Mouse (Mus musculus) lung, adult 18-20 months (tissue): ENCODE data around the gene Colec11.

Source experiments
- DNase-seq, 2 experiments: peaks; one replicate each; pipeline ENCODE4 v3.0.0; 2022; ENCODE audit warnings: mixed read lengths in 2 of 2

The Colec11 gene

DNA sequence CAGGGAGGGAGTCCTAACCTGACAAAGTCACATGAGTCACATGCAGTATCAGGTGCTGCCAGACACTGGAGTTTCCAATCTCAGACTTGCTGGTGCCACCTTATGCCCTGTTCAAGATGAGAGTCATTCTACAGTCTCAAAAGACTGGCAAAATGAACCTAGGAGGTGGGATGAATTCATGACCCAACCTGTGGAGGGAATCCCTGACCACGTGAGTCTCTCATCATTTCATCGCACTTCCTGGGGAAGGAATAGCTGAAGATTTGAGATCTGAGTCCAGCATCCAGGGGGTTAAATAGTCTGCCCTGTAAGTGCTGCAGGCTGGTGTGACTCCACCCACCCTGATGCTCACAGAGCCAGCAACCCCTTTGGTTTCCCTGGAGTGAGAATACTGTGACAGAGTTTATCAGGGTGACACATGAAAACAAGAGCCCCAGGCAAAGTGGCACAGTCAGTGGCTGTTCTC lies 24.6 kb downstream of the Colec11 start:
- DNase-seq = no peak

DNA sequence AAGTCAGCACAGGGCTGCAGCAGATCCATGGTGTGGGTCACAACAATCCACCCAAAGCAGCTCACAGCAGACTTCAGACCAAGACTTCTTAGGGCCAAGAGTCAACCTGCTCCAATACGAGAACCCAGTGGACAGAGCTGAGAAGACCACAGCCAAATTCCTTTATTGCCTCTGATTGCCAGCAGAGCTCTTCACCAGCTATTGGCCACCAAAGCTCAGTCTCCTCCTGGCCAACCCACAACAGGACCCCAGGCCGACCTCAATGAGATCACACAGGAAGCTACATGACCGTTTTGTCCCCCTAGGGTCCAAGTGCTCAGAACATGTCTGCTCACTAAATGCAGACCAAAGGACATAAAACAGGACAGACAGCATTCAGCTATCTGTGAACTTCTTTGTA lies 25.1 kb downstream of the Colec11 start:
- DNase-seq = no peak

DNA sequence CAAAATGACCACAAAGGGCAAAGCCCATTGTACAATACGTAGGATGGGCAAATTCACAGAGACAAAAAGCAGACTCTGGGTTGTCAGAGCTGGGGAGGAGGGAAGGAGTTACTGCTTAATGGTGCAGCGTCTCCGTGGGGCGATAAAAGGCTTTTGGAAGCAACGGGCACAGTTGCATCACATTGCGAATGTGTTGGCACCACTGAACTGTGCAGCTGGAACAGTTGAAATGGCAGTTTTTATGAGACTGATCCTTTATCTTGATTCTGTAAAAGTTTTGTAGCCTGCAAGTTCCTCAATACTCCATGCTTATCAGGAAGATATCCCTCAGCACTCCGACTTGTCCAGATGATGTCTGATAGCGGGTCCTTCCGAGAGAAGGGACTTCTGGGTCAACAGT lies 25.5 kb downstream of the Colec11 start:
- no peak for DNase-seq

DNA sequence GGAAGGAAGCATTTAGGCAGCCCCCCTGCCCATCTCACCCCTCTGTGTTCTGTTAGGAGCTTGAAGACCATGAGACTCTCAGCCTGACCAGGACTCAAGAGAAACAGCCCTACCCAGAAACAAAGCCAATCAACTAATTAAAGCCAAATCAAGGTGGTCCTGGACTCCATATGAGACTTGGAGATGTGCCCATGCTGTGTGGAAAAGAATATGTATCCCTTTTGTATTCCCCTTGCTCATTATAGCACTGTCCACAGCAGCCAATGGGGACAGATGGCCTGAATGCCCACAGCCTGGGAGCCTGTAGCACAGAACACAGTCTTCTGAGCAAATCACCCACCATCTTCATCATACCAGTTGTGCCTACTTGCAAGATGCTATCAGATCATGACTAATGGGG lies 26.3 kb downstream of the Colec11 start:
- DNase-seq = no peak

DNA sequence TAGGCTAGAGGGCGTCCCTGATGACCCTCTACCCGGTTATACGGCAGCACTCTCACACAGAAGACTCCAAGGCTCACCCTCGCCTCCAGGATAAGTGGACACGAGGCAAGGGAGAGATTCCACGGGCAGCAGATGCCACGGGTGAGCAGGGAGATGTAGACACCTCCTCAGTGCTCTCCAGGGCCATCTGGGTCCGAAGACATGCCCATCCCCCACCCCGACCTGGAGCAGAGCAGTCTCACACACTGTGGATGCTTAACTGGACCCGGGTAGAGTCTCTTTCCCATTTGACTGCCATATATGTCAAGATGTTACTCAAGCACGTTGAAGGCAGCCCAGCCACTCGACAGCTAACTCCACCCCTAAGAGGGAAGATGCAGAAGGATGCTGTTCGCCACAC lies 32.7 kb downstream of the Colec11 start:
- DNase-seq = no peak

DNA sequence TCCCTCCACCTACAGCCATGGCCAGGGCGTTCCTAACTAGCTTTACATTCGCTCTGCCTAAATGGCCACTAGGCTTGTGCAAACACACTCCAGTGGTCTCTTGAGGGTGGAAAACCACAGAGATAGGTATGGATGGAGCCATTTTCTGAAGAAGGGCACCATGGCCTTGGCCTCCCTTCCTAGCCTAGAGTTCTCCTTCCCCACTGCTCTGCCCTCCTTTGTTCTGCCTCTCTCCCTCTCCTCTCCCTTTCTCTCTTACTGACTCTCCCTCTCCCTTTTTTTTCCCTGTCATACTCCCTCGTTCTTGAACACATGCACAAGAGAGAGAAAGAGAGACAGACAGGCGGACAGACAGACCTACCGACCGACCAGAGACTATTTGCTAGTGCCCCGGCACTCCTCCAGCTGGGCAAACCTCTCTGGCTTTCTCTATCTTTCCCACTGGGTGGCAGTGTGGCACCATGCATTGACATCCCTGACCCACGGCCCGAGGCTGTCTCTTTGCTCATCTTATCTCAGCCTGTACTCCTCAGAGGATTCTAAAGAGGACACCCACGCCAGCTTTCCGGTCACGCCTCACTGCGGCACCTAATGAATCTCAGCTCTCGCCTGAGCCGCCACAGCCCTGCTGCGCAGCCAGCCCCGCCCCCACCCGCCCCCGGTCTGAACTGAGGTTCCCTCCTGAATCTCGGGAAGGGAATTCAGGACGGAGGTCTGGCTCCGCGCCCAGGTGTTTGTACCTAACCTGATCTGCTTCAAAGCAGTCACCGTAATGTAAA lies 33.9 kb downstream of the Colec11 start:
- DNase-seq = peak; percentile 68 to 69

DNA sequence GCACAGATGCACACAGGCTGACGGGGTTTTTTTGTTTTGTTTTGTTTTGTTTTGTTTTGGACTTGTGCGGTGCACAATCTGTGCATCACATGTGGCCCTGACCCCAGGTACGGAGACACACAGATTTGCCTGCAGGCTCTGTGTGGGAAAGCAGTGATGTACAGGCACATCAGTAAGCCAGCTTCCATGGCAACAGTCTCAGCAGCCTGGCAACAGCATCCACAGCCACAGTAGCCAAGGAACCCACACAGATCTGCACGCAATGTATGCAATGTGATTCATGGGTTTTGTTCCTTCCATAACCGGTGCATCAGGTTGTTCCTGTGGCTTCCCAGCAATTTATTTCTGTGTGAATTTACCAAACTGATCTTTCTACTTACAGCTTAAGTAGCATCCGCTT lies 35.2 kb downstream of the Colec11 start:
- no peak for DNase-seq

DNA sequence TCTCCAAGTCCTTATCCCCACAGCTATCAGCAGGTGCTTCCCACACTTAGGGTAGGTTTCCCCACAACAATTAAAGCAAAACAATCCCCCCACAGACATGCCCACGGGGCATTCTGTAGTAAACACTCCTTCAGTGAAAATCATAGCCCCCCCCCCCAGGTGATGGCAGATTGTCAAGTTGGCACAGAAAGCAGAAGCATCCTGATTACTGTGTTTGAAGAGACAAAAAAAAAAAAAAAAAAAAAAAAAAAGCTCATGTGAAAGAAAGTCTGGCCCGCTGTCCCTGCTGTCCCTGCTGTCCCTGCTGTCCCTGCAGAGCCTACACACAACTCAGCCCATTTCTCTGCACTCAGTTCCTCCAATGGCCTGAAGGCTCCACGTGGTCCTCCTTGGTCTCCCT lies 39.1 kb downstream of the Colec11 start:
- DNase-seq = no peak

DNA sequence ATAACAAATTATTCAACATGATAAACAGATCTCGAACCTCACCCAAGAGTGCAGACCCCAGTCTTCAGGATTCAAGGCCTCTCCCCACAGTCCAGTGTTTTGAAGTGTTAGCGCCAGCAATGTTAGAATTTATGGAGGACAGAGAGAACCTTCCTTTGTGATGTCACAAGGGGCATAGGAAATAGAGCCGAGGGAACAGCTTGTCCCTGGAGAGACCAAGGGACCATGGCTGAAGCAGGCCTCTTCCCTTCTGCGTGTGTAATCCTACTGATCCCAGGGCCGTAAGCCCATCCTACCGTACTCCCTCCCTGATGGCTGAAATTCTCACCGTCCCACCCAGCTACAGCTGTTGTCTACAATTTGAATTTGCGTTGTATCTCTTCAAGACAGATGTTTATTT lies 40.8 kb downstream of the Colec11 start, which contains the start of gene Allc:
TSS of gene Allc (minus strand) at position 101 of the 400 bp plus-strand sequence.
- no peak for DNase-seq

DNA sequence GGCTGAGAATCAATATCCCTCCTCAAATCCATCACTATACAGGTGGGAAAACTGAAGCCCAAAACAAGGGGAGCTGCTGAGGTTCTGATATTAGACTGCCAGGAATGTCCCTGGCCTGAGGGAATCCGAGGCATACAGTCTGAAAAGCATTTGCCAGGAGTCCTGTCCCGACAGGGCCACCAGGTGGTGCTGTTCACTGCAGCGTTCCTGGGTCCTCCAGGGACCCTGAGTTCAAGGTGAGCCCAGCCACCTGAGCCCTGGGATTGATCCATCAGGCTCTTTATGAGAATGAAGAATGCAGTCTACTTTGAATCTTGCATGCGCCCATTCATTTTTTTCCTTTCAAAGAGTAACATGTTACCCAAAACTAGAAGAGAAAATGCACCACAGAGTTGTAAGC lies 44.0 kb downstream of the Colec11 start:
- no peak for DNase-seq

DNA sequence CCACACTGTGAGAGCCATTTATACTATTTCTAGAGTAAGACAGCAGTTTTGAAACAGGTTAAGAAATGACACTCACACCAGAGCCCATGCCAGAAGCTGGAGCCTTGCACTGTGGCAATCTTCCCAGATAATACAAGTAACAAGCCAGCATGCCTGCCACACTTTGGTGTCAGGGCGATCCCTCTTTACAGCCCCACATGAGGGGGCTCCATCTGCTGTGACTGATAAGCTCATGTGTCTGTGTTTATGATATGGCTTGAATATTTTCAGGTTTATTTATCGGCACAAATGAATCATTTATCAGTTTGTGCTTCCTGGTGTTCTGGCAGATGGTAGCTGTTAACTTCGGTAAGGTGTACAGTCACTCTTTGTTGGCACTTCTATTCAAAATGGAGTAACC lies 45.0 kb downstream of the Colec11 start:
- DNase-seq = no peak

DNA sequence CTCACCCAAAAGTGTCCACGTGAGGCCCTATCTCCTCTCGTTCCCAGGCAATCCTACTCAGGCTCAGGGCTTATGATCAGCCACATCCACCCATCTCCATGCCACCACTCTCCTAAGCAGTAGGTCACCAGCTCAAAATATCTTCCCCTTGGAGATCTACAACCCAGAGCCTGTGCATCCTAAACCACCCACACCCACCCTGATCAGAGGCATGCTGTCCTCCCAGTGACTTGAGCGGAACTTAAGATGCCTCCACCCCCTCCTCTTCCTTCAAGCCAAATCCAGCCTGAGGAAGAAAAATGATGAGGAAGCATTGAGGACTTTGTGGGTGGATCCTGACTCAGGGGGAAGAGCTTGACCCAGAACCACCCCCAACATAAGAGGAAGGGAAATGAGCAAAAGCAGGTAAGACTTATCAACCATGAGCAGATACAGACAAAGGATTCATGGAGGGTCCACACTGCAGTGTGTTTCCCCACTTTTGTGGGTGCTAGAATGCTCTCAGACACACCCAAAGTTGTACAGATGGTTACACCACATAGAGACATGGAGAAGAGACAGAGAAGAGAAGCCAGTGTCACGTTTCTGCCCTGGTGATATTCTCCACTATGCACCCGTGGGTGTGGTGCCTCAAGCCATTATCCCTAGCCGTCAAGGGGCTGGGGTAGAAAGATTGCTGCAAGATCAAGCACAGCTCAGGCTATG lies 47.7 kb downstream of the Colec11 start:
- no peak for DNase-seq

DNA sequence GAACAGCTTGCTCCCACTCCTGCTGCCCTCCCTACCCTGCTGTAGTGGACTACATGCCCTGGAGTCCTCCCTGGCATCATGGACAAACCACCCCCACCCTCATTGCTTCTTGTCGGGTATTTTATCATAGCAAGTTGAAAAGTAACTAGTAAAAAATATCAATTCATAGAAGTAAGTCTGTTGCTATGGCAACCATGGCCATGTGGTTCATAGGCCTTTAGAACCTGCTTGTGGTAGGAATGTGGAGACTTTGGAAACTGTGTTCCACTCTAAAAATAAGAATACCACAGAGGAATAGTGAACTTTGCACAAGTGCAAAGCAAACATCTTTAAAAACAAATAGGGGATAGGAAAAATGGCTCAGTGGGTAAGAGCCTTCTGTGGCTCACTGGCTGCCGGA lies 50.9 kb downstream of the Colec11 start:
- no peak for DNase-seq

DNA sequence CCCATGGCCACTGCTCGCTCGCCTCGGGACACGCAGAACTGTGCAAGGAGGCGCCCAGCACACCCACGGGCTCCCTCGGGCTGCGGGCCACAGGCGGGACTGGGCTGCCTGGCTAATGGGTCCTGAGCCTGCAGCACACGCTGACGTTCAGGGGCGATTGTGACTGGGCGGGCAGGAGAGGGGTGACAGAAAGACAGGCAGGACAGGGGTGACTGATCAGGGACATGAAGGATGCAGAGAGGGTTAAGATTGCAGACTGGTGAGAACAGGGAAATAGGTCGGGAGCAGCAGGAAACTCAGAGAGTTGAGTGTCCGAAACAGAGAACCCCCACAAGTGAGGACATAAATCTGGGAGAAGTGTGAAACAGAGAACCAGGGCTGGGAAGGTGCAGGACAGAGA lies 70.9 kb downstream of the Colec11 start, which contains the start of gene Dcdc2c:
TSS of gene Dcdc2c (minus strand) at position 101 of the 400 bp plus-strand sequence.
- DNase-seq = no peak

DNA sequence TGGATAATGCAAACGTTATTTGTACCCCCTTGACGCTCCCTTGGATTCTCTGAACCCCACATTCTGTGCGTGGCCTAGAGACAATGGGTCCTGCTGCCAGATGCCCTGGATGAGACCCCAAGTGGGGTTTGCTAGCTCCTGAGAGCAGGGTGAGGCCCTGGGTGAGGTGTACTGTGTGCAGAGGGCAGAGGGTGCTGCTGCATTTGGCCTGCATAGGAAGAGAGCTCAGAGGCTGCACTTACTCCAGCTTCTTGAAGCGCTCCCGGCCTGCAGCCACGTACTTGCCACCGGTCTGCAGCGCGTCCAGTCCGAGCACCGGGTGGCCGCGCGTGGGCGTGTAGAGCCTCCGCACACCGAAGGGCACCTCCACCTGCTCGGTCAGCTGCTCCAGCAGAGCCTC lies 71.4 kb downstream of the Colec11 start:
- no peak for DNase-seq

DNA sequence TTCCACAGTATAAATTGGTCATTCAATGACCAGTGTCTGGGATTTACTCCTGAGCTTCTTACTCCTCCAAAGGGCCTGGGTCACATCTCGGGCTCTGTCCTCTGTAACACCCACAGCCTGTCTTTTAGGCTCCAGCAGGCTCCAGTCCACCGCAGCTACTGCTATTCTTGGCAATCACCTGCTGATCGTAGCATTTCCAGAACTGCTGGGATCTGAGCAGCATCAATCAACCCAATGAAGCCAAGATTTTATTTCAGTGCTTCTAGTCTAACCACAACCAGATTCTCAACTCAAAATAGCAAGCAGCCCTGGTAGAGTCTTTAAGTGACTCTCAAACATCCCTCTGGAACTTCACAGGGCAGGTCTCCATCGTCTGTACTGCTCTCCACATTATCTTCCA lies 74.3 kb downstream of the Colec11 start:
- DNase-seq = no peak
